Mouse (Mus musculus): ENCODE results near the gene Soga3. TPM values are rescaled to one million over a fixed set of nuclear protein-coding genes. Genes with fewer than 3 reads are reported as not detected.

Gene Soga3
- polyA plus RNA-seq (2015; fragmentation: Nextera tagmentation; extraction: Ambion mirVana) = 2.3 and 3.0 TPM in 2 replicates

DNA sequence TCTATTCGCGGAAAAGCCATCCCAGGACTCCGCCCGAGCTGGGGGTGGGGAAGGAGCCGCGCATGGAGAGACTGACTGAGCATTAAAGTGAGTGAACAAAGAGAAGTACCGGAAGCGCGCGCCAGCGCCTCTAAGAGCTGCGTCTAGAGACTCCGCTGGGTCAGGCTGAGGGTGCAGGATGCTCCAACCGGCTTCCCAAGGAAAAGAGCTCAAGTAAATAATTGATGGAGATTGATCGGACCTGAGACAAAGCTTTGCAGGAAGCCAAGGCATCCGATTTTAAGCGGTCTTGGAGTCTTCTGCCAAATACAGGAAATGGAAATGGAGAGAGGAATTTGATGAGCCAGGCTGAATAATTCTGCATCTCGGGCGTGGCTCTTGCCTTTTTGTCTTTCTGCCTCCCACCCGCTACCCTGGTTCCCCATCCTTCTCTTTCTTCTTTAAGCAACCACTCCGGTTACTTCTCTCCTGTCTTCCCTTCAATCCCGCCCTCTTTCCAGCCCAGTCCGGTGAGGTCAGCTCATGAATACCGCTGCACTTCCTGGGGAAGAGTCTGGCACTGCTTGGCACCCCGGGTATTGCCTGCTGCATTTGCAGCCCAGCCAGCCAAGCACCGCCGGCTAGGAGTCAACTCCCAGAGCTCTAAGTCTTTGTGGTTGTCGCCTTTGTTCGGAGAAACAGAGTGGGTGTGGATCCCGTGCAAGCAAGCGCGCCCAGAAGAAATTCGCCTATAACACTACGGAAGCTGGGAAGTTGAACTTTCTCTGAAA is at the start of gene Soga3:
Soga3 (plus strand) TSS at position 274 of the 770 bp plus-strand sequence.
- Histone ChIP-seq H3K9me3 (ENCODE audit: control insufficient read depth, low read length) (no peaks in the 10 kb centered on the region), H3K9ac (ENCODE audit: low read depth, low read length) (no peak within 1 kb of the TSS), H3K4me2 (ENCODE audit: low read depth, low read length) (peak within 1 kb of the TSS; percentile 23), H3K27me3 (replicated peaks; ENCODE audit: control insufficient read depth, insufficient read depth, low read length) (peaks cover 26% of the 10 kb centered on the region), H3K27ac (ENCODE audit: low read length) (no peak within 1 kb of the TSS), H3K4me1 (ENCODE audit: control insufficient read depth, insufficient read depth, low read length) (peaks cover 14% of the 10 kb centered on the region), H3K36me3 (ENCODE audit: control insufficient read depth, insufficient read depth, low read length) (no peaks in the 10 kb centered on the region), H3K4me3 (ENCODE audit: low read length) (peak within 1 kb of the TSS; percentile 16)
- ATAC-seq = no peak
- WGBS = under 1% methylated on average over 34 of the region's 34 CpGs

DNA sequence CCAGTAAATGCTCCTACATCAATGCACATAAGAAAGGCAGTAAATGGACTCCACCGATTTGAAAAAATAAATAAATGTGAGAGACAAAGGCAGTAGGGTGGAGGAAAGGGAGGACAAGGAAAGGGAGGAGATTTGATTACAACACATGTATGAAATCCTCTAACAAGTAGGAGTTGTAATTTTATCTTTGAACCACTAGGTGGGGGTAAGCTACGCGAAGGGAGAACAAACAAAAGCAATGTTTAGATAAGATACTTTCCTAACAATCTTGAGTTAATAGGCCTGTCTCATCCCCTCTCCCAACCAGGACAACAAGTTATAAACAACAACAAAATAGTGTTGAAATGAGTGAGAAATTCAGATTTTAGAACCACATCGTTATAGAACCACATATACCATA is 36.7 kb upstream of the Soga3 start:
- Histone ChIP-seq H3K27ac (ENCODE audit: low read length) (no peak overlapping the region), H3K4me3 (ENCODE audit: low read length) (no peak overlapping the region), H3K4me2 (ENCODE audit: low read depth, low read length) (no peak overlapping the region), H3K27me3 (replicated peaks; ENCODE audit: control insufficient read depth, insufficient read depth, low read length) (no peaks in the 10 kb centered on the region), H3K9ac (ENCODE audit: low read depth, low read length) (no peak overlapping the region), H3K9me3 (ENCODE audit: control insufficient read depth, low read length) (no peaks in the 10 kb centered on the region), H3K4me1 (ENCODE audit: control insufficient read depth, insufficient read depth, low read length) (no peaks in the 10 kb centered on the region), H3K36me3 (ENCODE audit: control insufficient read depth, insufficient read depth, low read length) (no peaks in the 10 kb centered on the region)
- 14% methylated on average over 4 of the region's 4 CpGs for WGBS
- no peak for ATAC-seq

DNA sequence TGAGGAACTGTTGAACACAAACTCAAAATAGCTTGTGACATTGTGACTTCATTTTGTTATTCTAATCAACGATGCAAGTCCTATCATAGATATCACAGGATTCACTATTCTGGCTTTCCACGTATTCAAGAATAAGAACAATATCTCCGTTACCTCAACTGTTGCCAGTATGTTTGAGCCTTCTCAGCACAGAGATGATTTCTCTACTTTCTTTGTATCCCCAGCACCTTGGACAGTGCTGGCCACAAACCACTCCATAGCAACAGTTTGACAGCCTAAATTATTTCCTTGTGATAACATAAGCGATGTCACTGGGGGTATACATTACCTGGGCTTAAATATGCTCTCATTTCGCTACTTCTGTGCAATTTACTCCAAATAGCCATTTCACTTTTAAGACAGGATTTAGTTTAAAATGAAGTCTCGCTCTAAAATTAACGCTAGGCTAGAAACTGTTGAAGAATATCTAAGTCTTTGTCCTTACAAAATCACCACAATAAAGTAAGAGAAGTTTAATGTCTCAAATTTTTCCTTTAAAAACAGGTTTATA is 1.0 kb upstream of the Soga3 start:
- Histone ChIP-seq H3K9me3 (ENCODE audit: control insufficient read depth, low read length) (no peaks in the 10 kb centered on the region), H3K4me1 (ENCODE audit: control insufficient read depth, insufficient read depth, low read length) (peaks cover 7% of the 10 kb centered on the region), H3K4me2 (ENCODE audit: low read depth, low read length) (no peak overlapping the region), H3K27ac (ENCODE audit: low read length) (no peak overlapping the region), H3K27me3 (replicated peaks; ENCODE audit: control insufficient read depth, insufficient read depth, low read length) (peaks cover 17% of the 10 kb centered on the region), H3K9ac (ENCODE audit: low read depth, low read length) (no peak overlapping the region), H3K36me3 (ENCODE audit: control insufficient read depth, insufficient read depth, low read length) (no peaks in the 10 kb centered on the region), H3K4me3 (ENCODE audit: low read length) (no peak overlapping the region)
- ATAC-seq = no peak
- WGBS = 30% methylated on average over 7 of the region's 7 CpGs

DNA sequence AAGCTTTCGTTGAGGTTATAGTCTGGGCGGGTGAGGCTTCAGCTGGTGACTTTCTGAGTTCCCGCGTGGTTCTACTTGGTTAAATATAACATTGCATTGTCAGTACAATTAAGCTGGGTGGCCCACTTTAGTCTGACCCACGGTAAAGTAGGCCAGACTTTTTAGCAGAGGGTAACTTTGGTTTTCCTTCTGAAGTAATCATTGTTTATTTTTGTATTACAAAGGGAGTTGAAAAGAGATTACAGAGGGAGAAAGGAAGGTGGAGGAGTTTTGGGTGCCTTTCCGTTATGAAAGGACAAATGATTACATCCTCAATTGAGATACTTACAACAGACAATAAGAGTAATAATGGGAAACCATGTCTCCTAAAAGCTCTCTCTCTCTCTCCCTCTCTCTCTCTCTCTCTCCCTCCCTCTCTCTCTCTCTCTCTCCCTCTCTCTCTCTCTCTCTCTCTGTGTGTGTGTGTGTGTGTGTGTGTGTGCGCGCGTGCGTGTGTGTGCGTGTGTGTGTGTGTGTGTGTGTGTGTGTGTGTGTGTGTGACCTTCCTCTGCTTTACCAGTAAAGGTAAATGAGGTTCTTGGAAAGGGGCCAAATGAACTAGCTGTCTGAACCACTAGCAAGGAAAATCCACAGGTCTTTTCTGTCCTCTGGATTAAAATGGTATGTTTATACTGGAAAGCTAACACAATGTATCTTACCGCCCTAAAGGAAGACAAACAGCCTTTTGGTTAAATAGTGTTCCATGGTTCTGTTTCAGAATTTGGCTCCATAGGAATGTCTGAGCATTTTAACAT is 1.2 kb downstream of the Soga3 start:
- WGBS = 19% methylated on average over 8 of the region's 12 CpGs
- Histone ChIP-seq H3K27me3 (replicated peaks; ENCODE audit: control insufficient read depth, insufficient read depth, low read length) (peaks cover 26% of the 10 kb centered on the region), H3K9me3 (ENCODE audit: control insufficient read depth, low read length) (no peaks in the 10 kb centered on the region), H3K4me2 (ENCODE audit: low read depth, low read length) (no peak overlapping the region), H3K27ac (ENCODE audit: low read length) (no peak overlapping the region), H3K4me1 (ENCODE audit: control insufficient read depth, insufficient read depth, low read length) (peaks cover 14% of the 10 kb centered on the region), H3K9ac (ENCODE audit: low read depth, low read length) (no peak overlapping the region), H3K36me3 (ENCODE audit: control insufficient read depth, insufficient read depth, low read length) (no peaks in the 10 kb centered on the region), H3K4me3 (ENCODE audit: low read length) (no peak overlapping the region)
- ATAC-seq = no peak

DNA sequence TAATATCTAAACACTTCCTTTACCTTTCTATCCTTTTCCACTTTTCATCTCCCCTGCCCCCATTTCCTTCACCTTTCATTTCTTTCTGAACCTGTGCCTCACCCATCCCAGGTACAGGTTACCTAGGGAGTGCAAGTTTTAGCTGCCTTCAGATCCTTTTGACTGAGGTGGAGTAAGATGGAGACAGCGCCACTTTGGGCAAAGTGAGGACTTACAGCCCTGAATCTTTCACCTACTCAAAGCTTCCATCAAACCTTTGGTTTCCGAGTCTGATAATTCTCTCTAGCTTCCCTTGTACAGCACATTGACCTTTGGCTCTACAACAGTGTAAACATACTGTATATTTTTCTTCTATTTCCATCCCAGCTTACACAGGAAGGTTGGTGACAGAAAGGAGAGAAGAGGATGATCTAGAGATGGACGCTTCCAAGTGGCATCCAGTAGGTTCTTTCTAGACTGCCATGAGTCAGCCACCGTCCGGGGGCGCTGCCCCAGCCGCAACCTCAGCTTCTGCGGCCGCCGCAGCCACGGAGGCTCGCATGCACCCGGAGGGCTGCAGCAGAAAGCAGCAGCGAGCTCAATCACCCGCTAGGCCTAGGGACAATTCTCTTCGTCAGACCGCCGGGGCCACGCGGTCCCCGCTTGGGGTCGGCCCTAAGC is 2.7 kb downstream of the Soga3 start:
- peak; percentile 80 for ATAC-seq

DNA sequence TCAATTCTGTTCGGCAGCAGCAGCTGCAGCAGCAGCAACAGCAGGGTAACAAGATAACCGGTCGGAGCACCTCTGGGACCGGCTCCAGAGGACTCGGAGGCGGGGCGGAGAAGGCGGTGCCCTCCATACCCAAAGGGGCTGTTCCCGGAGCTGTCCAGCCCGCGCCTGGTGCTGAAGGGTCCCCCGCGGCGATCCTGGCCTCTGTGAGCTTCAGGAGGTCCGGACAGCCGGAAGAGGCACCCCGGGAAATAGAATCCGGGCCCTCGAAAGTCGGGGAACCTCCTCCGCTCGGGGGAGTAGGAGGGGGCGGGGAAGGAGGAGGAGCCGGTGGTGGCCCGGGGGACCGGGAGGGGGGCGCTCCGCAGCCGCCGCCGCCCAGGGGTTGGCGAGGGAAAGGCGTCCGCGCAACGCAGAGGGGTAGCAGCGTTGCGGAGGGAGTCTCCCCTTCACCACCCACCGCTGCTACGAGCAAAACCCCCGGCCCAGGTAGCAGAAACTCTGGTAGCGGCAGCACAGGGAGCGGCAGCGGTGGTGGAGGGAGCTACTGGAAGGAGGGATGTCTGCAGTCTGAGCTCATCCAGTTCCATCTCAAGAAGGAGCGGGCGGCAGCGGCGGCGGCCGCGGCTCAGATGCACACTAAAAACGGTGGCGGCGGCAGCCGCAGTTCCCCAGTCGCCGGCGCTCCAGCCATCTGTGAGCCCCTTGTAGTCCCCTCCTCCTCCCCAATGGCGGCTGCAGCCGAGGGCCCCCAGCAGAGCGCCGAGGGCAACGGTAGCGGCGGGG is 3.4 kb downstream of the Soga3 start:
- H3K4me2 ChIP-seq (ENCODE audit: low read depth, low read length) = peak overlapping the region; percentile 94
- peak overlapping the region; percentile 27; the same call in 1 of the 2 replicates for H3K9ac ChIP-seq (ENCODE audit: low read depth, low read length)
- no peak overlapping the region for H3K27ac ChIP-seq (ENCODE audit: low read length)
- no peaks in the 10 kb centered on the region for H3K36me3 ChIP-seq (ENCODE audit: control insufficient read depth, insufficient read depth, low read length)
- peak; percentile 97 for ATAC-seq
- peaks cover 14% of the 10 kb centered on the region for H3K4me1 ChIP-seq (ENCODE audit: control insufficient read depth, insufficient read depth, low read length)
- no peaks in the 10 kb centered on the region for H3K9me3 ChIP-seq (ENCODE audit: control insufficient read depth, low read length)
- under 1% methylated on average over 59 of the region's 65 CpGs for WGBS
- peak overlapping the region; percentile 59 for H3K4me3 ChIP-seq (ENCODE audit: low read length)
- peaks cover 26% of the 10 kb centered on the region for H3K27me3 ChIP-seq (replicated peaks; ENCODE audit: control insufficient read depth, insufficient read depth, low read length)

More for the DNA sequence above, 2.7 kb downstream of the Soga3 start:
- Histone ChIP-seq H3K4me2 (ENCODE audit: low read depth, low read length) (peak overlapping the region; percentile 94), H3K36me3 (ENCODE audit: control insufficient read depth, insufficient read depth, low read length) (no peaks in the 10 kb centered on the region), H3K27ac (ENCODE audit: low read length) (no peak overlapping the region), H3K9me3 (ENCODE audit: control insufficient read depth, low read length) (no peaks in the 10 kb centered on the region), H3K9ac (ENCODE audit: low read depth, low read length) (peak overlapping the region; percentile 27; the same call in 1 of the 2 replicates), H3K4me1 (ENCODE audit: control insufficient read depth, insufficient read depth, low read length) (peaks cover 14% of the 10 kb centered on the region), H3K27me3 (replicated peaks; ENCODE audit: control insufficient read depth, insufficient read depth, low read length) (peaks cover 26% of the 10 kb centered on the region), H3K4me3 (ENCODE audit: low read length) (peak overlapping the region; percentile 59)
- WGBS = 2% methylated on average over 22 of the region's 22 CpGs

DNA sequence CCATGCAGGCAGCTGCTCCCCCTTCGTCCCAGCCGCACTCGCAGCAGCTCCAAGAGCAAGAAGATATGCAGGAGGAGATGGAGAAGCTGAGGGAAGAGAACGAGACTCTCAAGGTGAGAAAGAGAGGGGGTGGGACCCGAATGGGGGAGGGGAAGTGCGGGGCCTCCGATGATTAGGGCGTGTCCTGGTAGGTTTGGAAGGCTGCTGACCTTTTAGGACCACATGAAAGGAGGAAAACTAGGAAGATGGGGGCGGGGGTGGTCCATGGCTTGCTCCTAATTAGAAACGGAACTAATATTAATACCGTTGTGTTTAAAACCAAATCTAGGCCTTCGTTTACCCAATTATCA is 4.0 kb downstream of the Soga3 start:
- Histone ChIP-seq H3K9me3 (ENCODE audit: control insufficient read depth, low read length) (no peaks in the 10 kb centered on the region), H3K4me2 (ENCODE audit: low read depth, low read length) (peak overlapping the region; percentile 94), H3K4me1 (ENCODE audit: control insufficient read depth, insufficient read depth, low read length) (peaks cover 14% of the 10 kb centered on the region), H3K4me3 (ENCODE audit: low read length) (peak overlapping the region; percentile 59), H3K9ac (ENCODE audit: low read depth, low read length) (peak overlapping the region; percentile 27; the same call in 1 of the 2 replicates), H3K27me3 (replicated peaks; ENCODE audit: control insufficient read depth, insufficient read depth, low read length) (peaks cover 26% of the 10 kb centered on the region), H3K27ac (ENCODE audit: low read length) (no peak overlapping the region), H3K36me3 (ENCODE audit: control insufficient read depth, insufficient read depth, low read length) (no peaks in the 10 kb centered on the region)
- no peak for ATAC-seq
- WGBS = under 1% methylated on average over 12 of the region's 12 CpGs

DNA sequence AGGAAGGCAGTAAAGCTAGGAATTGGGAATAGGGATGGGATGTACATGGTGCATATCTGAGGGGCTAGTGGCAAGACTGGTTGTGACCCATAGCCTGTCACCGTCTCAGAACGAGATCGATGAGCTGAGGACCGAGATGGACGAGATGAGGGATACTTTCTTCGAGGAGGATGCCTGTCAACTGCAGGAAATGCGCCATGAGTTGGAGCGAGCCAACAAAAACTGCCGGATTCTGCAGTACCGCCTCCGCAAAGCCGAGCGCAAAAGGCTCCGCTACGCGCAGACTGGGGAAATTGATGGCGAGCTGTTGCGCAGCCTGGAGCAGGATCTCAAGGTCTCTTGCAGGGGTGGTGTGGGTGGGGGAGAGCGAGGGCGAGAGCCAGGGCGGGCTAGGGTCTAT is 4.4 kb downstream of the Soga3 start:
- peaks cover 14% of the 10 kb centered on the region for H3K4me1 ChIP-seq (ENCODE audit: control insufficient read depth, insufficient read depth, low read length)
- H3K27ac ChIP-seq (ENCODE audit: low read length) = no peak overlapping the region
- no peaks in the 10 kb centered on the region for H3K9me3 ChIP-seq (ENCODE audit: control insufficient read depth, low read length)
- H3K36me3 ChIP-seq (ENCODE audit: control insufficient read depth, insufficient read depth, low read length) = no peaks in the 10 kb centered on the region
- peaks cover 26% of the 10 kb centered on the region for H3K27me3 ChIP-seq (replicated peaks; ENCODE audit: control insufficient read depth, insufficient read depth, low read length)
- peak overlapping the region; percentile 59; the same call in 1 of the 2 replicates for H3K4me3 ChIP-seq (ENCODE audit: low read length)
- no peak overlapping the region for H3K4me2 ChIP-seq (ENCODE audit: low read depth, low read length)
- 5% methylated on average over 21 of the region's 21 CpGs for WGBS
- H3K9ac ChIP-seq (ENCODE audit: low read depth, low read length) = no peak overlapping the region
- no peak for ATAC-seq

All from intestine, embryonic 16.5 days (tissue).